Mouse (Mus musculus) kidney, adult 11 months (tissue): ENCODE results near the gene Saysd1.
"Not testable (repeated sequence)": the region's sequence is repeated elsewhere in the genome, so short reads cannot be mapped to it uniquely, and the experiment has no call there.

Source experiments
- DNase-seq: peaks from one replicate; pipeline ENCODE4 v3.0.0; 2022

The Saysd1 gene

GRCm38 (mm10) chr14:20032016-20032737, 106.2 kb downstream of the Saysd1 start:
- no peak for DNase-seq

GRCm38 (mm10) chr14:20029606-20030005, 108.7 kb downstream of the Saysd1 start:
- no peak for DNase-seq

GRCm38 (mm10) chr14:20027475-20027874, 110.9 kb downstream of the Saysd1 start:
- DNase-seq, result not testable (repeated sequence)
